Mouse (Mus musculus) bone marrow macrophage, adult 2 months (primary cell): ENCODE measurements around the gene Micall1.

Experiments
- CTCF ChIP-seq: IDR thresholded peaks from 2 replicates; pipeline ENCODE4 v1.5.1; 2012; ENCODE audit warnings: low read depth, mild to moderate bottlenecking, low read length, moderate library complexity
- POLR2A ChIP-seq: IDR thresholded peaks from 2 replicates; pipeline ENCODE4 v1.6.1; 2012; ENCODE audit warnings: mild to moderate bottlenecking, low read depth, low read length, borderline replicate concordance

- TF ChIP-seq CTCF = no peak
- no peak for TF ChIP-seq POLR2A
Measured at GRCm38 (mm10) chr15:79152709-79153108, 44.0 kb downstream of the Micall1 start.
